Mouse (Mus musculus): ENCODE results near the gene Gm6525. TPM values are rescaled to one million over a fixed set of nuclear protein-coding genes. Genes with fewer than 3 reads are reported as not detected.

The Gm6525 gene
- polyA plus RNA-seq, 1 experiment from 2014 or later: 4.2 TPM

- Histone ChIP-seq H3K4me2 (replicated peaks) (no peak overlapping the region), H3K36me3 (peaks cover 30% of the 10 kb centered on the region), H3K9me3 (no peaks in the 10 kb centered on the region), H3K27ac (replicated peaks) (peak overlapping the region; percentile 88), H3K4me1 (peaks cover 19% of the 10 kb centered on the region), H3K4me3 (no peak overlapping the region), H3K27me3 (no peaks in the 10 kb centered on the region), H3K9ac (replicated peaks) (no peak overlapping the region)
- ATAC-seq (replicated peaks): peak; percentile 89
- 16% methylated on average over 13 of the region's 13 CpGs for WGBS
Observed at GRCm38 (mm10) chr3:84200559-84201420, 26.9 kb downstream of the Gm6525 start.

DNA sequence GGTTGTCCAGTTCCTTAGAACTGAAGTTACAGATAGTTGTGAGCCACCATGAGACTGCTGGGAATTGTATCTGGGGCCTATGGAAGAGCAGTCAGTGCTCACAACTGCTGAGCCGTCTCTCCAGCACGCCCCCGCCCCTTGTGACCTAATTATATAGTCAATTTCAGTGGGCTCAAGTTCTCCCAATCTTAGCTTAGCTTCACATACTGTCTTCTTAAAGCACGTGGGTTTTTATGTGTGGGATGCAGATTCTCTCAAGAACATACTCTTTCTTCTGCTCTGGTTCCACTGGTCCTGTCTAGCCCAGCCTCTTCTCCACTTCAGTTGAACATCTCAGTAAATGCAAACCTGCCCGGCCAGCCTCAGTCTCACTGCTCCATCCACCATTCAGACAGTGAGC lies 30.7 kb downstream of the Gm6525 start:
- no peak for ATAC-seq (replicated peaks)
- no peak overlapping the region for H3K4me2 ChIP-seq (replicated peaks)
- H3K9ac ChIP-seq (replicated peaks): no peak overlapping the region
- WGBS: 83% methylated on average over 5 of the region's 5 CpGs
- no peaks in the 10 kb centered on the region for H3K27me3 ChIP-seq
- no peak overlapping the region for H3K27ac ChIP-seq (replicated peaks)
- peaks cover 51% of the 10 kb centered on the region for H3K36me3 ChIP-seq
- no peaks in the 10 kb centered on the region for H3K9me3 ChIP-seq
- H3K4me3 ChIP-seq: no peak overlapping the region
- H3K4me1 ChIP-seq: peaks cover 39% of the 10 kb centered on the region

- Histone ChIP-seq H3K4me3 (no peak overlapping the region), H3K4me2 (replicated peaks) (no peak overlapping the region), H3K9me3 (no peaks in the 10 kb centered on the region), H3K27me3 (no peaks in the 10 kb centered on the region), H3K36me3 (peaks cover 57% of the 10 kb centered on the region), H3K27ac (replicated peaks) (no peak overlapping the region), H3K9ac (replicated peaks) (no peak overlapping the region), H3K4me1 (peaks cover 39% of the 10 kb centered on the region)
- WGBS: 76% methylated on average over 6 of the region's 6 CpGs
- ATAC-seq (replicated peaks): no peak
Observed at GRCm38 (mm10) chr3:84205650-84206049, 31.7 kb downstream of the Gm6525 start.

GRCm38 (mm10) chr3:84206106-84206505 lies 32.2 kb downstream of the Gm6525 start:
- ATAC-seq (replicated peaks): no peak
- Histone ChIP-seq H3K27ac (replicated peaks) (no peak overlapping the region), H3K4me1 (peaks cover 39% of the 10 kb centered on the region), H3K4me3 (no peak overlapping the region), H3K4me2 (replicated peaks) (no peak overlapping the region), H3K36me3 (peaks cover 57% of the 10 kb centered on the region), H3K27me3 (no peaks in the 10 kb centered on the region), H3K9ac (replicated peaks) (no peak overlapping the region), H3K9me3 (no peaks in the 10 kb centered on the region)
- 80% methylated on average over 3 of the region's 3 CpGs for WGBS

DNA sequence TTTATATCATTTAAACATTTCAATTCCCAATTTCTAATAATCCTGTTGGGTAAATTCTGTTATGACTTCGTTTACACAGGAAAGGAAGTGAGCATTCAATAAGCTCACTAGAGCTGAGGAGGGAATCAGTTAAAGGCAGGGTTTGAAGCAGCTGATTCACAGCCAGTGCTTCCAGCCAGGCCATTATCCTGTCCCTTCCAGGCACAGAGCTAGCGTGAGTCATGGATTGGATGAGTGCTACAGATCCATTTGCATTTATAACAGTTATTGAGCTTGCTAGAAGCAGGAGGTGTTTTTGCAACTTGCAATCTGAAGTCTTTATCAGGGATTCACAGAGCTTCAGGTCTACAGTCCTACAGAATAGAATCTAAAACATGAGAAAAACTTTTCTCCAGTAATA lies 33.5 kb downstream of the Gm6525 start:
- no peak overlapping the region for H3K4me3 ChIP-seq
- 0 out of 2 replicates have a peak overlapping the region, but pooled peaks have one; percentile 25 for H3K27ac ChIP-seq (replicated peaks)
- peaks cover 36% of the 10 kb centered on the region for H3K4me1 ChIP-seq
- no peak for ATAC-seq (replicated peaks)
- no peaks in the 10 kb centered on the region for H3K9me3 ChIP-seq
- H3K27me3 ChIP-seq: no peaks in the 10 kb centered on the region
- no peak overlapping the region for H3K9ac ChIP-seq (replicated peaks)
- 47% methylated on average over 2 of the region's 2 CpGs for WGBS
- peaks cover 53% of the 10 kb centered on the region for H3K36me3 ChIP-seq
- H3K4me2 ChIP-seq (replicated peaks): no peak overlapping the region

DNA sequence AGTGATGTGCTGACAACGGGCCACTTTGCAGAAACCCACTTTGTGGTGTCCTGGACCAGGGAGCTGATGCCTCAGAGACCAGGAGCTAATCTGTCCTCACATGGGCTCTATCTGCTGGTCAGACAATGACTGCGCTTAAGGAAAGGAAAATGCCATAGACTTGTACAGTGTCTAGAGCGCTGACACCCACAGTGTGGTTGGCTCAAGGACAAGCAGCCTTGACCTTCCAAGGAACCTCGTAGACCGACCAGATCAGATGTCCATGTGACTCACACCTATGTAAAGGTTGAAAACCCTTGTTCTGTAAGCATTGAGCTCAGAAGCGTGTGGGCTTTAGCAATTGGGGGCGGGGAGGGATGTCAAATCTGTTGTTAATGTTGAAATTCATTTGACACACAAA lies 34.6 kb downstream of the Gm6525 start:
- Histone ChIP-seq H3K9me3 (no peaks in the 10 kb centered on the region), H3K9ac (replicated peaks) (no peak overlapping the region), H3K4me2 (replicated peaks) (no peak overlapping the region), H3K27me3 (no peaks in the 10 kb centered on the region), H3K4me1 (peaks cover 41% of the 10 kb centered on the region), H3K27ac (replicated peaks) (no peak overlapping the region), H3K4me3 (no peak overlapping the region), H3K36me3 (peaks cover 52% of the 10 kb centered on the region)
- 95% methylated on average over 7 of the region's 7 CpGs for WGBS
- ATAC-seq (replicated peaks): no peak

- WGBS: 86% methylated on average over 7 of the region's 7 CpGs
- Histone ChIP-seq H3K4me3 (no peak overlapping the region), H3K4me2 (replicated peaks) (no peak overlapping the region), H3K4me1 (peaks cover 45% of the 10 kb centered on the region), H3K9me3 (no peaks in the 10 kb centered on the region), H3K9ac (replicated peaks) (no peak overlapping the region), H3K36me3 (peaks cover 50% of the 10 kb centered on the region), H3K27ac (replicated peaks) (peak overlapping the region; percentile 23; the same call in 1 of the 2 replicates), H3K27me3 (no peaks in the 10 kb centered on the region)
- ATAC-seq (replicated peaks): no peak
Observed at GRCm38 (mm10) chr3:84208917-84209513, 35.1 kb downstream of the Gm6525 start.

DNA sequence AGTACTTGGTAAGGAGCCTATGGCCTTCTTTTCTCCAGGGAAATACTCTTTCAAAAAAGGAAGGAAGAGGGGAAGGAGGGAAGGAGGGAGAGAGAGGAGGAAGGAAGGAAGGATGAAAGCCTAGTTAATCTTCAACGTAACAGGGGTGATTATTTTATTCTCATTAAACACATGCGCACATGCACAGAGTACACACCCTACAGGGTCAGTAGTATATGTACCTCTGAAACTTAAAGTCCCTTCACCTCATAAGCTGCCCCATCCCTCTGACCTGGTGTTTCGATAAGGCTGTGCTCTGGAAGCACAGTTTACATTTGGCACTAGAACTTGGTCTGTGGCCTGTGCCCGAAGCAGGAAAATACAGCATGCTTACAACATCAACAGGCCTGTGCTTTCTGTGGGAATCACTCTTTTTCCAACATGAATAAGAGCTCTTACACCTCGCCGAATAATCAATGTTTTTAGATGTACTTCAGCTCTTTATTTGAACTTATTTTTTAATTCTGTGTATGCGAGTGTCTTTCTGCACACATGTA lies 37.5 kb downstream of the Gm6525 start:
- no peaks in the 10 kb centered on the region for H3K9me3 ChIP-seq
- no peaks in the 10 kb centered on the region for H3K27me3 ChIP-seq
- H3K4me1 ChIP-seq: peaks cover 64% of the 10 kb centered on the region
- no peak for ATAC-seq (replicated peaks)
- no peak overlapping the region for H3K27ac ChIP-seq (replicated peaks)
- peaks cover 31% of the 10 kb centered on the region for H3K36me3 ChIP-seq
- no peak overlapping the region for H3K4me3 ChIP-seq
- H3K4me2 ChIP-seq (replicated peaks): no peak overlapping the region
- H3K9ac ChIP-seq (replicated peaks): no peak overlapping the region
- WGBS: 83% methylated on average over 7 of the region's 7 CpGs

DNA sequence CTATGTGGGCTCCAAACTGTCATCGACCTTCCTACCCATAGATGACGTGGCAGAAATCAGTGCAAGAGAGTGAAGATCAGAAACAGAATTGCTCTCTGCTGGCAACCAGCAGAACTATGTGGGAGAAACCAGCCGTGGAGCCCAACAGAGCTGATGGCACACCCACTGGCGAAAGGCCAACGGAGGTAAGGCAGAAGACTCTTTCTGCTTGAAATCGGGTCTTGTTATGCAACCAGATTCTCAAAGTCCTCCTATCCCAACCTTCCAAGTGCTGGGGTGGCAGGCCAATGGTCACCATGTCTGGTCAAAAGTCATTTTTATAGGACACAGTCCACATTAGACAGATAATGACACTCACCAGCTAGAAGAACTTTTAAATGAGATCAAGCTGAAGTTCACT lies 40.6 kb downstream of the Gm6525 start:
- Histone ChIP-seq H3K36me3 (peaks cover 7% of the 10 kb centered on the region), H3K9me3 (no peaks in the 10 kb centered on the region), H3K9ac (replicated peaks) (no peak overlapping the region), H3K4me2 (replicated peaks) (no peak overlapping the region), H3K4me3 (no peak overlapping the region), H3K27ac (replicated peaks) (peak overlapping the region; percentile 87; the same call in 1 of the 2 replicates), H3K4me1 (peaks cover 81% of the 10 kb centered on the region), H3K27me3 (no peaks in the 10 kb centered on the region)
- WGBS: 69% methylated on average over 6 of the region's 6 CpGs
- no peak for ATAC-seq (replicated peaks)

- no peaks in the 10 kb centered on the region for H3K27me3 ChIP-seq
- 21% methylated on average over 9 of the region's 9 CpGs for WGBS
- peak overlapping the region; percentile 17 for H3K4me3 ChIP-seq
- H3K9me3 ChIP-seq: no peaks in the 10 kb centered on the region
- peaks cover 84% of the 10 kb centered on the region for H3K4me1 ChIP-seq
- peak overlapping the region; percentile 37 for H3K4me2 ChIP-seq (replicated peaks)
- ATAC-seq (replicated peaks): peak; percentile 51
- H3K36me3 ChIP-seq: no peaks in the 10 kb centered on the region
- peak overlapping the region; percentile 37 for H3K9ac ChIP-seq (replicated peaks)
- peak overlapping the region; percentile 87 for H3K27ac ChIP-seq (replicated peaks)
Observed at GRCm38 (mm10) chr3:84215253-84215652, 41.3 kb downstream of the Gm6525 start.

GRCm38 (mm10) chr3:84215743-84216360 lies 41.9 kb downstream of the Gm6525 start:
- no peaks in the 10 kb centered on the region for H3K36me3 ChIP-seq
- H3K4me1 ChIP-seq: peaks cover 84% of the 10 kb centered on the region
- ATAC-seq (replicated peaks): peak; percentile 39
- H3K27ac ChIP-seq (replicated peaks): peak overlapping the region; percentile 87
- H3K4me2 ChIP-seq (replicated peaks): peak overlapping the region; percentile 37
- peak overlapping the region; percentile 37 for H3K9ac ChIP-seq (replicated peaks)
- 37% methylated on average over 15 of the region's 15 CpGs for WGBS
- H3K9me3 ChIP-seq: no peaks in the 10 kb centered on the region
- no peaks in the 10 kb centered on the region for H3K27me3 ChIP-seq
- H3K4me3 ChIP-seq: peak overlapping the region; percentile 17
